Mouse (Mus musculus) limb, embryonic 13.5 days (tissue): ENCODE data around the gene Ovgp1. TPM values are rescaled to one million over a fixed set of nuclear protein-coding genes. Genes with fewer than 3 reads are reported as not detected.
A peak's percentile ranks its signal among the peaks of the same experiment; 100 is the strongest.
"Not testable (repeated sequence)": the region's sequence is repeated elsewhere in the genome, so short reads cannot be mapped to it uniquely, and the experiment has no call there.

ENCODE experiments used
- ATAC-seq: fragments of 200-750 bp; cut with Nextera tagmentation; 2 replicates; pipeline ENCODE4 v1.8.0; 2017; ENCODE audit warnings: low read depth, moderate number of reproducible peaks, moderate TSS enrichment; ENCODE audit not compliant: low FRiP score
- H3K27ac ChIP-seq: fragments of 300-500 bp; sonication (generic); 2 replicates; pipeline ENCODE4 v1.5.1; 2015; ENCODE audit warnings: inconsistent platforms, mild to moderate bottlenecking, moderate library complexity
- H3K27me3 ChIP-seq: fragments of 300-500 bp; sonication (generic); 2 replicates; pipeline ENCODE4 v1.6.1; 2015; ENCODE audit warnings: mild to moderate bottlenecking, inconsistent platforms
- H3K36me3 ChIP-seq: fragments of 300-500 bp; sonication (generic); 2 replicates; pipeline ENCODE4 v1.6.1; 2015; ENCODE audit warnings: inconsistent platforms, mild to moderate bottlenecking, moderate library complexity
- H3K4me1 ChIP-seq: fragments of 300-500 bp; sonication (generic); 2 replicates; pipeline ENCODE4 v1.6.1; 2015; ENCODE audit warnings: inconsistent platforms
- H3K4me2 ChIP-seq: fragments of 300-500 bp; sonication (generic); replicated peaks from 2 replicates; pipeline ENCODE4 v1.6.1; 2015; ENCODE audit warnings: inconsistent platforms, mild to moderate bottlenecking, moderate library complexity
- H3K4me3 ChIP-seq: fragments of 300-500 bp; sonication (generic); 2 replicates; pipeline ENCODE4 v1.5.1; 2015; ENCODE audit warnings: moderate library complexity, mild to moderate bottlenecking, inconsistent platforms
- H3K9ac ChIP-seq: fragments of 300-500 bp; sonication (generic); 2 replicates; pipeline ENCODE4 v1.6.1; 2015; ENCODE audit warnings: mild to moderate bottlenecking, inconsistent platforms
- H3K9me3 ChIP-seq: fragments of 300-500 bp; sonication (generic); 2 replicates; pipeline ENCODE4 v1.6.1; 2016; ENCODE audit warnings: inconsistent platforms
- WGBS: fragments of 180-500 bp; shearing (Covaris S2); methylation state at CpG from one replicate; pipeline ENCODE4 v1.1.7; 2015; 5-methylcytosine and 5-hydroxymethylcytosine counted together
- polyA plus RNA-seq: library from polyadenylated mRNA; unstranded; fragments of >200 nt; fragmentation: Nextera tagmentation; extraction: Ambion mirVana; gene quantifications from 2 replicates; pipeline ENCODE4 v1.2.1, GENCODE M21; 2015

Gene Ovgp1
- polyA plus RNA-seq, 1 experiment from 2014 or later = 1.5 TPM

DNA sequence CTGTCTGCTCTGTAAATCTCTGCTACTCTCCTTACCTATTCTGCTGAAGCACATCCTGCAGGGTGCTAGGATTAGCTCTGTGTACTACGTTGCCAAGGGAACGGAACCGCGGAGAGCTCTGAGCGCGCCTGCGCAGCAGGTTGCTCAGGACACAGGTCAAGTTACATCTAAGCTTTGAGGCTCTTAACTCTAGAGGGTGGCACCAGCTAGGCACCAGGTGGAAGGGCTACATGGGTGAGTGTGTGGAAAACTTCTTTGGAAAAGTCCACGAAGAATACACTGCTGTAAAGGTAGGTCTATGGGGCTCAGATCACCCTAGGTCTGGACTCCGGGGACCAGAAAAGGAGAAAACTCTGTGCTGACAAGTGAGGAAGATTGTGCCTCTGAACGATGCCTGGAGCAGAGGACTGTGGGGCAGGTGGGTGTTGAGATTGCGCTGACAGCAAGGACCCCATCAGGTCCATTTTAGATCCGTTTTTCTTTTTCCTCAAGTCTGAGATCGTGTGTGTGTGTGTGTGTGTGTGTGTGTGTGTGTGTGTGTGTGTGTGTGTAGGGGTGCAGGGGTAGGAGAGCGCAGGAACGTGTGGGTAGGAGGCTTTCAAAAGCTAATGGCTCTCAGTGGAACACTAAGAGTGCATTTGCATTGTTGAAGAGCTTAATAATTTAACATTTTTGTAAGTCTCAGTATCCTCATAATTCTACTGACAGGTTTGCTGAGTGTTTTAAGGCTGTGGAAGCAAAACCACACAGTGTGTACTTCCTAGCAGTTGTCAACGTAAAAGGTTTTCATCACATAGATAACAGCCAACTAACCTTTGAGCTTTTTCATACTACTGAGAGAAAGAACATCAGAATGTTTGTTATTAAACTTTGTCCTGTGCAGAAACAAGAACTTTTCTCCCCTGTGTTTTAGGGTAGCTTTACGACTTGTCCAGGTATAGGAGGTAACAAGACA lies 28.2 kb downstream of the Ovgp1 start:
- Histone ChIP-seq H3K9me3 (no peaks in the 10 kb centered on the region), H3K9ac (no peak overlapping the region), H3K4me1 (peaks cover 9% of the 10 kb centered on the region; the same call in 1 of the 2 replicates), H3K4me2 (peak overlapping the region; percentile 50), H3K36me3 (no peaks in the 10 kb centered on the region), H3K4me3 (peak overlapping the region; percentile 19), H3K27me3 (no peaks in the 10 kb centered on the region), H3K27ac (no peak overlapping the region)
- peak; percentile 89 for ATAC-seq
- 21% methylated on average over 17 of the region's 17 CpGs for WGBS

DNA sequence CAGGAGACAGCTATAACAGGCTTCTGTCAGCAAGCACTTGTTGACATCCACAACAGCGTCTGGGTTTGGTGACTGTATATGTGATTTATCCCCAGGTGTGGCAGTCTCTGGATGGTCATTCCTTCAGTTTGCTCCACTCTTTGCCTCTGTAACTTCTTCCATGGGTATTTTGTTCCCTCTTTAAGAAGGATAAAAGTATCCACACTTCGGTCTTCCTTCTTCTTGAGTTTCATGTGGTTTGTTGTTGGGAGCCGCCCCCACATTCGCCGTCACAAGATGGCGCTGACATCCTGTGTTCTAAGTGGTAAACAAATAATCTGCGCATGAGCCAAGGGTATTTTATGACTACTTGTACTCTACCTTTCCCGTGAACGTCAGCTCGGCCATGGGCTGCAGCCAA lies 29.8 kb downstream of the Ovgp1 start:
- H3K4me2 ChIP-seq = not testable (repeated sequence)

DNA sequence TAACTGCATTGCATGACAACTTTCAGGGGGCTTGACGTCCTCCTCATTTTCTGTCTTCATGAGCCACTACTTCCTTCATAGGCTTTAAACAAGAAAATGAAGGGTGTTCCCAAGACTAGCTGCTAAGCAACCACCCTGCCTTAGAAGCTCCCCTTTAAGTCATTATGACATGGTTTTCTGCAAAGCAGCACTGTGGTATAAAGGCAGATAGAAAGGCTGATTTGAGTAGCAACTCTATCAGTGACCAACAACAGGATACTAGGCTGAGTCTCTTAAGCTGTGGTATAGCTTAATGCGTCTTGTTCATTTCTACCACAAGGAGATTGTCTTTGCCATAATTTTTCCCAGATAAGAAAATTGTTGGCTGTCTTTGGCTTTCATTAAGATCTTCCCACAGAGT lies 41.0 kb downstream of the Ovgp1 start, which contains the start of gene Pifo:
Gene Pifo, minus strand, starts transcription at position 101 of the 400 bp plus-strand sequence.
- Histone ChIP-seq H3K9ac (no peak within 1 kb of the TSS), H3K36me3 (no peaks in the 10 kb centered on the region), H3K27ac (no peak within 1 kb of the TSS), H3K4me3 (no peak within 1 kb of the TSS), H3K9me3 (no peaks in the 10 kb centered on the region), H3K4me1 (no peaks in the 10 kb centered on the region), H3K4me2 (no peak within 1 kb of the TSS), H3K27me3 (no peaks in the 10 kb centered on the region)
- 83% methylated on average over 2 of the region's 2 CpGs for WGBS
- no peak for ATAC-seq

More for the DNA sequence above, 29.8 kb downstream of the Ovgp1 start:
- not testable (repeated sequence) for H3K4me3 ChIP-seq, H3K9me3 ChIP-seq, H3K27me3 ChIP-seq, H3K36me3 ChIP-seq, H3K4me1 ChIP-seq, ATAC-seq, H3K27ac ChIP-seq, H3K9ac ChIP-seq
- WGBS = 71% methylated on average over 10 of the region's 10 CpGs

DNA sequence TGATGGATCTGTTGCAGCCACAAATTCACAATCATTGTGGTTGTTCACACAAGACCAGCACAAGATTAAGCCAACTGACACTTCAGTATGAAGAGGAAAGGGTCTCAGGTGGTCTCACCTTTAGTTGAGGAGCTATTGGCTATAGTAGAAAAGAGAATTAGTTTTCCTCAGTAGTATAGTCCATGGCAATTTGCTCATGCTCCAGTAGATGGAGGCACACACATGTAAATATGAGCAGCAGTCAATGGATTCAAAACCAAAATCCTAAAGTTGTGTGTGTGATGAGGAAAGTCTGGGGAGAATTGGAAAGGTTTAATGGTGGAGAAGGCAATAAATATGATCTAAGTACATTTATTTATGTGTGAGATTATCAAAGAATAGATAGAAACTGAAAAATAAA lies 48.3 kb downstream of the Ovgp1 start:
- no peak for ATAC-seq
- Histone ChIP-seq H3K36me3 (no peaks in the 10 kb centered on the region), H3K9ac (no peak overlapping the region), H3K27ac (no peak overlapping the region), H3K9me3 (no peaks in the 10 kb centered on the region), H3K4me1 (no peaks in the 10 kb centered on the region), H3K4me2 (no peak overlapping the region), H3K4me3 (no peak overlapping the region), H3K27me3 (no peaks in the 10 kb centered on the region)

DNA sequence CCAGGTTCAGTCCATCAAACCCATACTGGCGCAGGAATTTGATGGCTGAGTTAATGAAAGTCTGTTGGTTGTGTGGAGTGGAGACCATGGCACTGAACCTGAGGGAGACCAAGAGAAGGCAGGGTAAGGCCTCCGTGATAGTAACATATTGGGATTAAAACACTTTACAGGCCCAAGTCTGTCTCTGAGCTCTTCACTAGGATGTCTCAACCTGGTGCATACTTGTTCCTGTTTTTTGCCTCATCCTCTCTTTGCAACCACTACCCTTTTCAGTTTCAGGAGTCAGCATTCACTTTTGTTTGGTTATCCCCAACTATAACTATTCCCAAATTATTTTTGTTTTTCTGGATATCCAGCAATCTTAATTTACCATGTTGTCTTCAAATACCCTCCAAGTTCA lies 50.6 kb downstream of the Ovgp1 start:
- no peak overlapping the region for H3K4me2 ChIP-seq
- no peak for ATAC-seq
- no peak overlapping the region for H3K27ac ChIP-seq
- WGBS = 77% methylated on average over 2 of the region's 2 CpGs
- no peak overlapping the region for H3K9ac ChIP-seq
- H3K27me3 ChIP-seq = no peaks in the 10 kb centered on the region
- H3K4me3 ChIP-seq = no peak overlapping the region
- H3K4me1 ChIP-seq = no peaks in the 10 kb centered on the region
- no peaks in the 10 kb centered on the region for H3K9me3 ChIP-seq
- H3K36me3 ChIP-seq = no peaks in the 10 kb centered on the region

DNA sequence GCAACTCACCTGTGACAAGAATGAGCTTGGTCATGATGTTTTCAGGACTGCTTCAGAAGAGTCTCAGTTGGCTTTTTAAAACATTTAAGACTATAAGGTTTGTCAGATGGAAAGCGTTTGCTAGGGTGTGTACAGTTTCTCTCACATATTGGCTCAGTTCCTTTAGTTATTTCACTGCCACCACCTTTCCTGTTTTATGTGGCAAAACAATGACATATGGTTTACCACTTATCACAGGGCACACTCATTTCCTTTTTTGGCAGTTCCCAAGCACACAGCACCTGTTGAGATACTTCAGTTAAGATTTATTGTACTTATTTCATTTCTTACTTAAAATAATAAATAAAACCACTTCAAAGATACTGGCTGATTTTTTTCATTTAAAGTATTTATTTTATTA lies 59.3 kb downstream of the Ovgp1 start, which contains the start of gene Chil5:
Gene Chil5, minus strand, starts transcription at position 34 of the 400 bp plus-strand sequence.
- Histone ChIP-seq H3K36me3 (no peaks in the 10 kb centered on the region), H3K27ac (no peak within 1 kb of the TSS), H3K4me3 (no peak within 1 kb of the TSS), H3K4me2 (no peak within 1 kb of the TSS), H3K27me3 (no peaks in the 10 kb centered on the region), H3K9me3 (no peaks in the 10 kb centered on the region), H3K9ac (no peak within 1 kb of the TSS), H3K4me1 (no peaks in the 10 kb centered on the region)
- WGBS = 76% methylated on average over 1 of the region's 1 CpGs
- no peak for ATAC-seq

Other genes with a start within 250 kb of the Ovgp1 start
- gene Rap1a, start 172.4 kb upstream of the Ovgp1 start, polyA plus RNA-seq = 95.5 and 98.4 TPM in 2 replicates
- gene Adora3, start 102.9 kb upstream of the Ovgp1 start, polyA plus RNA-seq = 0.36 and 0.90 TPM in 2 replicates
- gene Tmigd3, start 102.8 kb upstream of the Ovgp1 start, polyA plus RNA-seq = not detected in 2 replicates
- gene I830077J02Rik, start 41.0 kb upstream of the Ovgp1 start, polyA plus RNA-seq = 0.38 and 0.55 TPM in 2 replicates
- gene Wdr77, start 14.3 kb upstream of the Ovgp1 start, polyA plus RNA-seq = 114 and 119 TPM in 2 replicates
- 456 and 469 TPM in 2 replicates for gene Atp5f1, start 13.6 kb upstream of the Ovgp1 start, polyA plus RNA-seq
- not detected in 2 replicates for gene Pifo, start 40.9 kb downstream of the Ovgp1 start, polyA plus RNA-seq
- gene Chil5, start 59.1 kb downstream of the Ovgp1 start, polyA plus RNA-seq = not detected in 2 replicates
- gene Chia1, start 139.5 kb downstream of the Ovgp1 start, polyA plus RNA-seq = not detected in 2 replicates
- gene Chil3, start 193.9 kb downstream of the Ovgp1 start, polyA plus RNA-seq = 0.11 TPM in 1 of 2 replicates, not detected in the other
- gene Chil4, start 245.8 kb downstream of the Ovgp1 start, polyA plus RNA-seq = not detected in 2 replicates